Mouse (Mus musculus): Measurements from ENCODE around the gene Vsir. TPM values are rescaled to one million over a fixed set of nuclear protein-coding genes. Genes with fewer than 3 reads are reported as not detected.

Gene Vsir
- polyA plus RNA-seq, 1 experiment from 2014 or later: 3.2 TPM

DNA sequence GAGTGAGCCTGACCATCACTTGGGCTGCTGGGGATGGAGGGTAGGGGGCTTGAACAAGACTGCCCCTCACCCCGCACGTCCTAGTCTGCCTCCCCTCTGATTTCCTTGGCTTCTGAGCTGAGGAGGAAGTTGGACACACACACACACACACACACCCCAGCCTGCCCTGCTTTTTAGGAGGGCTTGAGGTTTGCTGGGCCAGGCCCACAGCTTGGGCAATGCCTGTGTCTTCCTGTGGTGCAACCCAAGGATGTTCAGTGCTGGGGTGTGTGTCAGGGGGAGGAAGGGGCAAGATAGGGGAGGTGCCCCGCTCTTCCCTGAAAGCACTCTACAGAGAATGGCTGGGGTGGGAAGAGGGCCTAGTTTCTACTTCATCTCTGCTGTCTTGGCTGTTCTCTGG is 2.5 kb upstream of the Vsir start:
- peaks cover 28% of the 10 kb centered on the region for H3K4me1 ChIP-seq
- H3K27me3 ChIP-seq (replicated peaks): peaks cover 3% of the 10 kb centered on the region; the same call in 1 of the 2 replicates
- no peak overlapping the region for H3K9ac ChIP-seq
- no peak overlapping the region for H3K4me3 ChIP-seq
- no peaks in the 10 kb centered on the region for H3K9me3 ChIP-seq
- no peak overlapping the region for H3K27ac ChIP-seq (replicated peaks)
- WGBS: 62% methylated on average over 3 of the region's 3 CpGs
- no peak for ATAC-seq (ENCODE audit: extremely low read depth, insufficient number of reproducible peaks, low FRiP score, low TSS enrichment)
- no peak overlapping the region for H3K4me2 ChIP-seq
- H3K36me3 ChIP-seq: no peaks in the 10 kb centered on the region

GRCm38 (mm10) chr10:60346056-60346455 is 595 bp upstream of the Vsir start:
- peaks cover 3% of the 10 kb centered on the region; the same call in 1 of the 2 replicates for H3K27me3 ChIP-seq (replicated peaks)
- WGBS: 77% methylated on average over 4 of the region's 4 CpGs
- H3K36me3 ChIP-seq: no peaks in the 10 kb centered on the region
- H3K9ac ChIP-seq: 0 out of 2 replicates have a peak overlapping the region, but pooled peaks have one; percentile 41
- peak overlapping the region; percentile 66 for H3K4me2 ChIP-seq
- no peaks in the 10 kb centered on the region for H3K9me3 ChIP-seq
- peak overlapping the region; percentile 46 for H3K4me3 ChIP-seq
- H3K4me1 ChIP-seq: peaks cover 42% of the 10 kb centered on the region
- no peak overlapping the region for H3K27ac ChIP-seq (replicated peaks)
- no peak for ATAC-seq (ENCODE audit: extremely low read depth, insufficient number of reproducible peaks, low FRiP score, low TSS enrichment)

GRCm38 (mm10) chr10:60347768-60348610 is 1.3 kb downstream of the Vsir start:
- no peak for ATAC-seq (ENCODE audit: extremely low read depth, insufficient number of reproducible peaks, low FRiP score, low TSS enrichment)
- 35% methylated on average over 9 of the region's 9 CpGs for WGBS
- Histone ChIP-seq H3K9me3 (no peaks in the 10 kb centered on the region), H3K4me2 (peak overlapping the region; percentile 66), H3K27me3 (replicated peaks) (peaks cover 3% of the 10 kb centered on the region; the same call in 1 of the 2 replicates), H3K36me3 (no peaks in the 10 kb centered on the region), H3K4me1 (peaks cover 61% of the 10 kb centered on the region), H3K27ac (replicated peaks) (no peak overlapping the region), H3K9ac (no peak overlapping the region), H3K4me3 (peak overlapping the region; percentile 46)

DNA sequence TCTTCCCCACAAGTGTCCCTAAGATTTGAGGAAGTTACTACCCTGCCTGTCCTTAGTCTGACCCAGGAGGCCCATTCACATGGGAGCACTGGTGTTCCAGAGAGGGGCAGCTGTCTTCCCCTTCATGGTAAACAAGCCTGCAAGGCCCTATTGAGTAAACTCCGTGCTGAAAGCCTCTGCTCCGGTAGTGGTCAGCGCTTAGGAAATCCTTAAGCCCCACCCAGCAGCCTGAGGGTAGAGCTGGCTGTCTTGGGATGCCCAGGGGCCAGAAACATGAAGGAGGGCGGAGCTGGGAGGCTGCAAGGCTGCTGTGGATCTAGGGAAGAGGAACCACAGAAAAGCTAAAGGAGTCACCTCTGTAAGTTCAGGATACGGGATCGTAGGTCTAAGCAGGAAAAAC is 2.4 kb downstream of the Vsir start:
- Histone ChIP-seq H3K9ac (no peak overlapping the region), H3K4me2 (peak overlapping the region; percentile 27), H3K9me3 (no peaks in the 10 kb centered on the region), H3K4me1 (peaks cover 60% of the 10 kb centered on the region), H3K36me3 (no peaks in the 10 kb centered on the region), H3K27me3 (replicated peaks) (peaks cover 3% of the 10 kb centered on the region; the same call in 1 of the 2 replicates), H3K4me3 (no peak overlapping the region), H3K27ac (replicated peaks) (0 out of 2 replicates have a peak overlapping the region, but pooled peaks have one; percentile 26)
- WGBS: 40% methylated on average over 6 of the region's 6 CpGs
- no peak for ATAC-seq (ENCODE audit: extremely low read depth, insufficient number of reproducible peaks, low FRiP score, low TSS enrichment)

- Histone ChIP-seq H3K9ac (no peak overlapping the region), H3K4me2 (peak overlapping the region; percentile 56), H3K9me3 (no peaks in the 10 kb centered on the region), H3K27me3 (replicated peaks) (peaks cover 3% of the 10 kb centered on the region; the same call in 1 of the 2 replicates), H3K4me3 (no peak overlapping the region), H3K4me1 (peaks cover 60% of the 10 kb centered on the region), H3K27ac (replicated peaks) (0 out of 2 replicates have a peak overlapping the region, but pooled peaks have one; percentile 86), H3K36me3 (no peaks in the 10 kb centered on the region)
- ATAC-seq (ENCODE audit: extremely low read depth, insufficient number of reproducible peaks, low FRiP score, low TSS enrichment): no peak
- 75% methylated on average over 5 of the region's 5 CpGs for WGBS
These were observed 3.0 kb downstream of the Vsir start for GRCm38 (mm10) chr10:60349644-60350043.

- Histone ChIP-seq H3K27me3 (replicated peaks) (peaks cover 3% of the 10 kb centered on the region; the same call in 1 of the 2 replicates), H3K4me2 (peak overlapping the region; percentile 56), H3K27ac (replicated peaks) (peak overlapping the region; percentile 86), H3K36me3 (no peaks in the 10 kb centered on the region), H3K4me3 (peak overlapping the region; percentile 43), H3K9ac (no peak overlapping the region; the same call in none of the 2 replicates), H3K9me3 (no peaks in the 10 kb centered on the region), H3K4me1 (peaks cover 65% of the 10 kb centered on the region)
- WGBS: 41% methylated on average over 5 of the region's 5 CpGs
- no peak for ATAC-seq (ENCODE audit: extremely low read depth, insufficient number of reproducible peaks, low FRiP score, low TSS enrichment)
These were observed 3.6 kb downstream of the Vsir start for GRCm38 (mm10) chr10:60350077-60350804.

- H3K36me3 ChIP-seq: no peaks in the 10 kb centered on the region
- ATAC-seq (ENCODE audit: extremely low read depth, insufficient number of reproducible peaks, low FRiP score, low TSS enrichment): no peak; the same call in 1 of the 2 replicates
- peaks cover 3% of the 10 kb centered on the region; the same call in 1 of the 2 replicates for H3K27me3 ChIP-seq (replicated peaks)
- H3K9ac ChIP-seq: no peak overlapping the region; the same call in 1 of the 2 replicates
- H3K4me2 ChIP-seq: peak overlapping the region; percentile 56
- H3K9me3 ChIP-seq: no peaks in the 10 kb centered on the region
- peak overlapping the region; percentile 43 for H3K4me3 ChIP-seq
- WGBS: 21% methylated on average over 3 of the region's 3 CpGs
- H3K27ac ChIP-seq (replicated peaks): peak overlapping the region; percentile 86
- peaks cover 67% of the 10 kb centered on the region for H3K4me1 ChIP-seq
These were observed 4.1 kb downstream of the Vsir start for GRCm38 (mm10) chr10:60350805-60351167.

- Histone ChIP-seq H3K36me3 (no peaks in the 10 kb centered on the region), H3K4me3 (no peak overlapping the region), H3K27ac (replicated peaks) (peak overlapping the region; percentile 86), H3K4me2 (peak overlapping the region; percentile 56), H3K4me1 (peaks cover 65% of the 10 kb centered on the region), H3K27me3 (replicated peaks) (peaks cover 3% of the 10 kb centered on the region; the same call in 1 of the 2 replicates), H3K9me3 (no peaks in the 10 kb centered on the region), H3K9ac (no peak overlapping the region)
- no peak for ATAC-seq (ENCODE audit: extremely low read depth, insufficient number of reproducible peaks, low FRiP score, low TSS enrichment)
- 18% methylated on average over 3 of the region's 3 CpGs for WGBS
These were observed 4.6 kb downstream of the Vsir start for GRCm38 (mm10) chr10:60351248-60351647.

DNA sequence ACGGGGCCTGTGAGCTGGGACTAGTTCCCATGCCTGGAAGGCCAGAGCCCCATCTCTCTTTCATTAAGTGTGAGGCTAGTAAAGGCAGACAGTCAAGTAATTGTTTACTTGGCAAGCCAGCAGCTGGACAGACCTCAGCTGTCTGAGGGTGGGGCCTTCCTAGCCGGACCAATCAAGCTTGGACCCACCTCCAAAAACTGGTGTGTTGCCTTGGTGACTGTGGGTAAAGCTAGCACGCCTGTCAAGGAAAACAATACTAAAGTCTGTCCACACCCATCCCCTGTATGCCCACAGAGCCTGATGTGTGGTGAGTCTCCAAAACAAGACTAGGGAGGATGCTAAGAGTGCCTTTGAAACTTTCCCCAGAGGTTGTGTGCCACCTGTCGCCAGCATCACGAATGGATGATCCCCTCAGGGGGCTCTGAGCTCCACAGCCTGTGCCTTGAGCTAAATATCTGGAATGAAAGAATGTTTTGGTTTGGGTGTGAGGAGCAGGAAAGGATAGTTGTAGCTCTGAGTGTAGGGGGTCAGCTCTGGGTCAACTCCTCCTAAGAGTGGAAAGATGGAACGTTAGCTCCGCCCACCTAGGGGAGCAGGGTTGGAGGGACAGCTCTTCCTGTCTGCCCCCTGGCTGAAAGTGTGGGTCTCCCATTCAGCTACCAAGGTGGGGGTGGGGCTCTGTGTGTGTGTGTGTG is 5.3 kb downstream of the Vsir start:
- H3K36me3 ChIP-seq: no peaks in the 10 kb centered on the region
- H3K27ac ChIP-seq (replicated peaks): peak overlapping the region; percentile 86
- H3K9me3 ChIP-seq: no peaks in the 10 kb centered on the region
- H3K4me1 ChIP-seq: peaks cover 59% of the 10 kb centered on the region
- no peak overlapping the region for H3K4me3 ChIP-seq
- H3K9ac ChIP-seq: no peak overlapping the region
- peak; percentile 32; the same call in 1 of the 2 replicates for ATAC-seq (ENCODE audit: extremely low read depth, insufficient number of reproducible peaks, low FRiP score, low TSS enrichment)
- WGBS: 33% methylated on average over 7 of the region's 7 CpGs
- peak overlapping the region; percentile 56; the same call in 1 of the 2 replicates for H3K4me2 ChIP-seq
- peaks cover 3% of the 10 kb centered on the region; the same call in 1 of the 2 replicates for H3K27me3 ChIP-seq (replicated peaks)

DNA sequence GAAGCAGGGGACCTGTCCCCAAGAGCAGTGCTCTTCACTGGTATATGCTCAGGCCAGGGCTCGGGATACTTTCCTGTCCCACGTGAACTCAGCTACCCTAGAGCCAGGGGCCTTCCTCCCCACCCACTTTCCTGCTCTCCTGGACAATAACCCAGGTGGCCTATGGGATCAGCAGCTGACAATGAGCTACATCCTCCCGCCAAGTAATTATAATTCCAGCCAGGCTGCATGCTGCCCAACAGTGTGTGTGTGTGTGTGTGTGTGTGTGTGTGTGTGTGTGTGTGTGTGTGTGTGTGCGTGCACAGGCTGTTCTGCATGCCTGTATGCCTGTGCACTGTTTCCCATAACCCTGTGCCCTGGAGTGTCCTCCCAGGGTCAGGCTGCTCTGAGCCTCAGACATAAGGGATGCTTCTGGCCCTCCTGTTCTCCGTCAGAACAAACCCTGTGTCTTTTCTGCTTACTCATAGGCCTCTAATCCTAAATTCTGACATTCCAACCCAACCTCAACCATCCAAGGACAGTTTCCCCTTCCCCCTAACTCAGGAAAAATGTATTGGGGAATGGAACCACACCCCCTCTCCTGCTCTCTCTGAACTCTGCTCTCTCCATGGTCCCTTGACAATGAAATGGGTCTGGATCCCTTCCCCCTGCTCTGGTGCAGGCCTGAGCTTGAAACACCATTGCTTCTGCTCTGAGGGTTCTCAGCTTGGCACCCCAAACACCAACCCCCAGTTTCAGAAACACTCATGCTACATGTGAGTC is 6.8 kb downstream of the Vsir start:
- H3K4me2 ChIP-seq: no peak overlapping the region
- no peak for ATAC-seq (ENCODE audit: extremely low read depth, insufficient number of reproducible peaks, low FRiP score, low TSS enrichment)
- H3K27me3 ChIP-seq (replicated peaks): no peaks in the 10 kb centered on the region; the same call in 1 of the 2 replicates
- H3K4me1 ChIP-seq: peaks cover 45% of the 10 kb centered on the region
- H3K27ac ChIP-seq (replicated peaks): peak overlapping the region; percentile 86; the same call in 1 of the 2 replicates
- H3K9ac ChIP-seq: no peak overlapping the region
- H3K4me3 ChIP-seq: no peak overlapping the region
- 61% methylated on average over 5 of the region's 5 CpGs for WGBS
- no peaks in the 10 kb centered on the region for H3K9me3 ChIP-seq
- H3K36me3 ChIP-seq: no peaks in the 10 kb centered on the region
